Mouse (Mus musculus): ENCODE data around the gene Helz.

The Helz gene

GRCm38 (mm10) chr11:107624661-107625060 is 76.9 kb downstream of the Helz start:
- Histone ChIP-seq H3K36me3 (ENCODE audit: control insufficient read depth, insufficient read depth, low read length, poor library complexity, severe bottlenecking) (peaks cover 12% of the 10 kb centered on the region), H3K27me3 (ENCODE audit: control insufficient read depth, insufficient read depth, low read length, poor library complexity, severe bottlenecking) (no peaks in the 10 kb centered on the region)
- no peak for DNase-seq (ENCODE audit: low read depth, low spot score)

- no peak for DNase-seq (ENCODE audit: low read depth, low spot score)
- H3K36me3 ChIP-seq (ENCODE audit: control insufficient read depth, insufficient read depth, low read length, poor library complexity, severe bottlenecking), result peaks cover 12% of the 10 kb centered on the region
- no peaks in the 10 kb centered on the region for H3K27me3 ChIP-seq (ENCODE audit: control insufficient read depth, insufficient read depth, low read length, poor library complexity, severe bottlenecking)
These were observed 78.0 kb downstream of the Helz start for GRCm38 (mm10) chr11:107625746-107626145.

GRCm38 (mm10) chr11:107629504-107629903 is 81.8 kb downstream of the Helz start:
- Histone ChIP-seq H3K27me3 (ENCODE audit: control insufficient read depth, insufficient read depth, low read length, poor library complexity, severe bottlenecking) (no peaks in the 10 kb centered on the region), H3K36me3 (ENCODE audit: control insufficient read depth, insufficient read depth, low read length, poor library complexity, severe bottlenecking) (peaks cover 13% of the 10 kb centered on the region)
- no peak for DNase-seq (ENCODE audit: low read depth, low spot score)

GRCm38 (mm10) chr11:107629951-107630350 is 82.2 kb downstream of the Helz start:
- DNase-seq (ENCODE audit: low read depth, low spot score), result no peak
- H3K36me3 ChIP-seq (ENCODE audit: control insufficient read depth, insufficient read depth, low read length, poor library complexity, severe bottlenecking), result peaks cover 10% of the 10 kb centered on the region

GRCm38 (mm10) chr11:107631124-107631523 is 83.4 kb downstream of the Helz start:
- no peaks in the 10 kb centered on the region for H3K27me3 ChIP-seq (ENCODE audit: control insufficient read depth, insufficient read depth, low read length, poor library complexity, severe bottlenecking)
- peaks cover 13% of the 10 kb centered on the region for H3K36me3 ChIP-seq (ENCODE audit: control insufficient read depth, insufficient read depth, low read length, poor library complexity, severe bottlenecking)
- DNase-seq (ENCODE audit: low read depth, low spot score), result no peak

More at GRCm38 (mm10) chr11:107629951-107630350, 82.2 kb downstream of the Helz start:
- H3K27me3 ChIP-seq (ENCODE audit: control insufficient read depth, insufficient read depth, low read length, poor library complexity, severe bottlenecking), result no peaks in the 10 kb centered on the region

GRCm38 (mm10) chr11:107633563-107634146 is 85.9 kb downstream of the Helz start:
- H3K36me3 ChIP-seq (ENCODE audit: control insufficient read depth, insufficient read depth, low read length, poor library complexity, severe bottlenecking), result peaks cover 11% of the 10 kb centered on the region; the same call in 1 of the 2 replicates
- DNase-seq (ENCODE audit: low read depth, low spot score), result no peak
- no peaks in the 10 kb centered on the region for H3K27me3 ChIP-seq (ENCODE audit: control insufficient read depth, insufficient read depth, low read length, poor library complexity, severe bottlenecking)

- DNase-seq (ENCODE audit: low read depth, low spot score), result no peak
- Histone ChIP-seq H3K27me3 (ENCODE audit: control insufficient read depth, insufficient read depth, low read length, poor library complexity, severe bottlenecking) (no peaks in the 10 kb centered on the region), H3K36me3 (ENCODE audit: control insufficient read depth, insufficient read depth, low read length, poor library complexity, severe bottlenecking) (peaks cover 11% of the 10 kb centered on the region)
These were observed 90.4 kb downstream of the Helz start for GRCm38 (mm10) chr11:107638137-107638536.

GRCm38 (mm10) chr11:107639657-107640056 is 91.9 kb downstream of the Helz start:
- DNase-seq (ENCODE audit: low read depth, low spot score), result no peak
- Histone ChIP-seq H3K27me3 (ENCODE audit: control insufficient read depth, insufficient read depth, low read length, poor library complexity, severe bottlenecking) (no peaks in the 10 kb centered on the region), H3K36me3 (ENCODE audit: control insufficient read depth, insufficient read depth, low read length, poor library complexity, severe bottlenecking) (peaks cover 11% of the 10 kb centered on the region)

- H3K36me3 ChIP-seq (ENCODE audit: control insufficient read depth, insufficient read depth, low read length, poor library complexity, severe bottlenecking), result peaks cover 6% of the 10 kb centered on the region
- DNase-seq (ENCODE audit: low read depth, low spot score), result no peak
- no peaks in the 10 kb centered on the region for H3K27me3 ChIP-seq (ENCODE audit: control insufficient read depth, insufficient read depth, low read length, poor library complexity, severe bottlenecking)
These were observed 96.7 kb downstream of the Helz start for GRCm38 (mm10) chr11:107644461-107644860.

GRCm38 (mm10) chr11:107647330-107647729 is 99.6 kb downstream of the Helz start:
- Histone ChIP-seq H3K27me3 (ENCODE audit: control insufficient read depth, insufficient read depth, low read length, poor library complexity, severe bottlenecking) (no peaks in the 10 kb centered on the region), H3K36me3 (ENCODE audit: control insufficient read depth, insufficient read depth, low read length, poor library complexity, severe bottlenecking) (peaks cover 6% of the 10 kb centered on the region)
- DNase-seq (ENCODE audit: low read depth, low spot score), result no peak

GRCm38 (mm10) chr11:107648668-107649067 is 100.9 kb downstream of the Helz start:
- peaks cover 6% of the 10 kb centered on the region for H3K36me3 ChIP-seq (ENCODE audit: control insufficient read depth, insufficient read depth, low read length, poor library complexity, severe bottlenecking)
- DNase-seq (ENCODE audit: low read depth, low spot score), result no peak
- no peaks in the 10 kb centered on the region for H3K27me3 ChIP-seq (ENCODE audit: control insufficient read depth, insufficient read depth, low read length, poor library complexity, severe bottlenecking)

GRCm38 (mm10) chr11:107649458-107649857 is 101.7 kb downstream of the Helz start:
- H3K27me3 ChIP-seq (ENCODE audit: control insufficient read depth, insufficient read depth, low read length, poor library complexity, severe bottlenecking), result no peaks in the 10 kb centered on the region
- H3K36me3 ChIP-seq (ENCODE audit: control insufficient read depth, insufficient read depth, low read length, poor library complexity, severe bottlenecking), result peaks cover 6% of the 10 kb centered on the region

GRCm38 (mm10) chr11:107650422-107651051 is 102.8 kb downstream of the Helz start:
- H3K27me3 ChIP-seq (ENCODE audit: control insufficient read depth, insufficient read depth, low read length, poor library complexity, severe bottlenecking), result no peaks in the 10 kb centered on the region
- H3K36me3 ChIP-seq (ENCODE audit: control insufficient read depth, insufficient read depth, low read length, poor library complexity, severe bottlenecking), result peaks cover 4% of the 10 kb centered on the region
- no peak for DNase-seq (ENCODE audit: low read depth, low spot score)

More at GRCm38 (mm10) chr11:107649458-107649857, 101.7 kb downstream of the Helz start:
- no peak for DNase-seq (ENCODE audit: low read depth, low spot score)

- no peak for DNase-seq (ENCODE audit: low read depth, low spot score)
- H3K36me3 ChIP-seq (ENCODE audit: control insufficient read depth, insufficient read depth, low read length, poor library complexity, severe bottlenecking), result peaks cover 4% of the 10 kb centered on the region; the same call in 1 of the 2 replicates
- H3K27me3 ChIP-seq (ENCODE audit: control insufficient read depth, insufficient read depth, low read length, poor library complexity, severe bottlenecking), result no peaks in the 10 kb centered on the region
These were observed 103.7 kb downstream of the Helz start for GRCm38 (mm10) chr11:107651391-107651790.

- peaks cover 6% of the 10 kb centered on the region for H3K36me3 ChIP-seq (ENCODE audit: control insufficient read depth, insufficient read depth, low read length, poor library complexity, severe bottlenecking)
- H3K27me3 ChIP-seq (ENCODE audit: control insufficient read depth, insufficient read depth, low read length, poor library complexity, severe bottlenecking), result no peaks in the 10 kb centered on the region
- DNase-seq (ENCODE audit: low read depth, low spot score), result no peak
These were observed 104.4 kb downstream of the Helz start for GRCm38 (mm10) chr11:107652137-107652536.

Data from splenic B cell, adult 2 months (primary cell).